Mouse (Mus musculus) liver, embryonic 11.5 days (tissue): ENCODE results near the gene Casz1. TPM values are rescaled to one million over a fixed set of nuclear protein-coding genes. Genes with fewer than 3 reads are reported as not detected.

Experiments used
- ATAC-seq: fragments of 200-750 bp; cut with Nextera tagmentation; replicated peaks from 2 replicates; pipeline ENCODE4 v1.8.0; 2017; ENCODE audit warnings: moderate number of reproducible peaks, mild to moderate bottlenecking, moderate TSS enrichment, moderate library complexity; ENCODE audit not compliant: low FRiP score
- DNase-seq: peaks from one replicate; pipeline ENCODE4 v3.0.0-alpha.2; 2017; ENCODE audit warnings: low spot score
- H3K27ac ChIP-seq: fragments of 300-500 bp; sonication (generic); 2 replicates; pipeline ENCODE4 v1.5.1; 2014; ENCODE audit warnings: mild to moderate bottlenecking, low read depth, low read length, control low read depth
- H3K27me3 ChIP-seq: fragments of 300-500 bp; sonication (generic); replicated peaks from 2 replicates; pipeline ENCODE4 v1.6.1; 2014; ENCODE audit warnings: low read length, mixed read lengths; ENCODE audit not compliant: control insufficient read depth, insufficient read depth
- H3K36me3 ChIP-seq: fragments of 300-500 bp; sonication (generic); 2 replicates; pipeline ENCODE4 v1.6.1; 2014; ENCODE audit warnings: mild to moderate bottlenecking, low read length, moderate library complexity, mixed read lengths; ENCODE audit not compliant: control insufficient read depth, insufficient read depth
- H3K4me1 ChIP-seq: fragments of 300-500 bp; sonication (generic); replicated peaks from 2 replicates; pipeline ENCODE4 v1.6.1; 2014; ENCODE audit warnings: low read length, mixed read lengths; ENCODE audit not compliant: control insufficient read depth, insufficient read depth
- H3K4me2 ChIP-seq: fragments of 300-500 bp; sonication (generic); 2 replicates; pipeline ENCODE4 v1.6.1; 2014; ENCODE audit warnings: mild to moderate bottlenecking, control low read depth, moderate library complexity
- H3K4me3 ChIP-seq: fragments of 300-500 bp; sonication (generic); 2 replicates; pipeline ENCODE4 v1.5.1; 2014; ENCODE audit warnings: low read depth, low read length, control low read depth
- H3K9ac ChIP-seq: fragments of 300-500 bp; sonication (generic); 2 replicates; pipeline ENCODE4 v1.6.1; 2014; ENCODE audit warnings: low read depth, low read length, control low read depth
- H3K9me3 ChIP-seq: fragments of 300-500 bp; sonication (generic); 2 replicates; pipeline ENCODE4 v1.6.1; 2016; ENCODE audit warnings: low read length, inconsistent platforms, mixed read lengths; ENCODE audit not compliant: control insufficient read depth
- WGBS: fragments of 180-500 bp; shearing (Covaris S2); extraction: QIAGEN DNeasy Blood & Tissue Kit; methylation state at CpG from one replicate; pipeline ENCODE4 v1.1.7; 2014; 5-methylcytosine and 5-hydroxymethylcytosine counted together
- polyA plus RNA-seq: library from polyadenylated mRNA; unstranded; fragments of >200 nt; fragmentation: Nextera tagmentation; extraction: Ambion mirVana; gene quantifications from 2 replicates; pipeline ENCODE4 v1.2.1, GENCODE M21; 2014

Gene Casz1
- polyA plus RNA-seq, 1 experiment from 2014 or later: 1.0 TPM

DNA sequence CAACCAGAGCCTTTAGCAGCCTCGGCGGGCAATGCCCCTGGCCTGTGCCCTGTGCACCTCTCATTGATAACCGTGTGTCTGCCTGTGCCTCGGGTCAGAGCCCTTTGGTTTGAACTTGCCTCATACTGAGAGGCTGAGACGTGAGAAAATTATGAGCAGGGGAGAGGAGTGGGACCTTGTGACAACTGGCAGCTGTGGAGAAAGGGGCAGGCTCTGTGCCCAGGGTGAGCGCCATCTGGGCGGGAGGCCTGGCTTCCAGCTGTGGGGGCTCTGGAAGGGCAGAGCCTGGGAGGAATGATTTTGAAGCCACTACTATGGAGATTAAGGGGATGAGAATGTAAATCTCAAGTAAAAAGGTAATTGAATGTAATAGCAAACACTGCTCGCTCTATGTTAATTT, 19.1 kb downstream of the Casz1 start:
- Histone ChIP-seq H3K27me3 (peaks cover 16% of the 10 kb centered on the region; the same call in 1 of the 2 replicates), H3K27ac (no peak overlapping the region), H3K36me3 (no peaks in the 10 kb centered on the region), H3K9ac (no peak overlapping the region), H3K4me1 (no peaks in the 10 kb centered on the region), H3K9me3 (no peaks in the 10 kb centered on the region), H3K4me3 (no peak overlapping the region), H3K4me2 (no peak overlapping the region)
- DNase-seq (no peak), ATAC-seq (no peak)
- 76% methylated on average over 8 of the region's 8 CpGs for WGBS

GRCm38 (mm10) chr4:148830350-148830749, 26.1 kb downstream of the Casz1 start:
- Histone ChIP-seq H3K4me2 (no peak overlapping the region), H3K27ac (no peak overlapping the region), H3K36me3 (no peaks in the 10 kb centered on the region), H3K4me3 (no peak overlapping the region), H3K9ac (no peak overlapping the region), H3K27me3 (peaks cover 11% of the 10 kb centered on the region; the same call in 1 of the 2 replicates), H3K4me1 (no peaks in the 10 kb centered on the region), H3K9me3 (no peaks in the 10 kb centered on the region)
- WGBS: 43% methylated on average over 7 of the region's 7 CpGs
- ATAC-seq (peak; percentile 57; the same call in 1 of the 2 replicates), DNase-seq (no peak)

GRCm38 (mm10) chr4:148833245-148833990, 29.2 kb downstream of the Casz1 start:
- Histone ChIP-seq H3K4me1 (0 out of 2 replicates have a peak, but pooled peaks cover 4% of the 10 kb centered on the region), H3K27ac (no peak overlapping the region), H3K9ac (no peak overlapping the region), H3K9me3 (no peaks in the 10 kb centered on the region), H3K27me3 (peaks cover 3% of the 10 kb centered on the region; the same call in 1 of the 2 replicates), H3K4me3 (no peak overlapping the region), H3K36me3 (no peaks in the 10 kb centered on the region), H3K4me2 (no peak overlapping the region)
- WGBS: 83% methylated on average over 21 of the region's 21 CpGs
- ATAC-seq (no peak), DNase-seq (no peak)

- no peaks in the 10 kb centered on the region for H3K9me3 ChIP-seq
- no peak overlapping the region for H3K4me2 ChIP-seq
- no peak overlapping the region for H3K4me3 ChIP-seq
- H3K9ac ChIP-seq: no peak overlapping the region
- H3K4me1 ChIP-seq: 0 out of 2 replicates have a peak, but pooled peaks cover 4% of the 10 kb centered on the region
- DNase-seq: no peak
- peaks cover 6% of the 10 kb centered on the region; the same call in 1 of the 2 replicates for H3K27me3 ChIP-seq
- no peak overlapping the region for H3K27ac ChIP-seq
- 48% methylated on average over 6 of the region's 6 CpGs for WGBS
- no peak for ATAC-seq
- no peaks in the 10 kb centered on the region for H3K36me3 ChIP-seq
Measured at GRCm38 (mm10) chr4:148836391-148836790, 32.2 kb downstream of the Casz1 start.

DNA sequence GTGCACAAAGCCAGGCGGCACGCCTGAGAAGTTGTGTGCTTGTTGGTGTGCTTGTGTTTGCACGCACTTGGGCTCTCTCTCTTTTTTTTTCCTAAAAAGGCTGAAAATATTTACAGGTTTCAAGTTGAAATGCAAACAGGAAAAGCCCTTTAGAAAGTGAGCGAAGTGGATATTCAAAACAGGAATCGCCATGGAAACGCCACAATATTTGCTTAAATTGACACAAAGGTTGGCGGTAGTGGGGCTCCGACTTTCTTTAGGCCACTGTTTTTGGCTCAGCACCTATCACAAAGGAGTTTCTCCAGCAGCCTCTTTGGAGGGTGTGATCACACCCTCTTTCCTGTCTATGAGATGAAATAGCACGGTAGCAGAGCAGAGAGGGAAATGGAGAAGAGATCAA, 32.8 kb downstream of the Casz1 start:
- Histone ChIP-seq H3K9ac (no peak overlapping the region), H3K27ac (no peak overlapping the region), H3K36me3 (no peaks in the 10 kb centered on the region), H3K4me3 (no peak overlapping the region), H3K4me2 (no peak overlapping the region), H3K4me1 (0 out of 2 replicates have a peak, but pooled peaks cover 4% of the 10 kb centered on the region), H3K9me3 (no peaks in the 10 kb centered on the region), H3K27me3 (peaks cover 6% of the 10 kb centered on the region; the same call in 1 of the 2 replicates)
- no peak for ATAC-seq
- WGBS: 55% methylated on average over 9 of the region's 9 CpGs
- no peak for DNase-seq

GRCm38 (mm10) chr4:148837644-148838043, 33.4 kb downstream of the Casz1 start:
- Histone ChIP-seq H3K27me3 (peaks cover 6% of the 10 kb centered on the region; the same call in 1 of the 2 replicates), H3K9me3 (no peaks in the 10 kb centered on the region), H3K4me1 (0 out of 2 replicates have a peak, but pooled peaks cover 4% of the 10 kb centered on the region), H3K4me2 (no peak overlapping the region), H3K9ac (no peak overlapping the region), H3K27ac (no peak overlapping the region), H3K36me3 (no peaks in the 10 kb centered on the region), H3K4me3 (no peak overlapping the region)
- DNase-seq: no peak
- no peak for ATAC-seq
- 68% methylated on average over 6 of the region's 6 CpGs for WGBS

- ATAC-seq (no peak), DNase-seq (no peak)
- no peaks in the 10 kb centered on the region for H3K36me3 ChIP-seq
- H3K4me1 ChIP-seq: no peaks in the 10 kb centered on the region
- H3K27ac ChIP-seq: no peak overlapping the region
- H3K4me2 ChIP-seq: no peak overlapping the region
- peaks cover 3% of the 10 kb centered on the region; the same call in 1 of the 2 replicates for H3K27me3 ChIP-seq
- WGBS: 56% methylated on average over 6 of the region's 6 CpGs
- no peak overlapping the region for H3K4me3 ChIP-seq
- no peak overlapping the region for H3K9ac ChIP-seq
- H3K9me3 ChIP-seq: no peaks in the 10 kb centered on the region
Measured at GRCm38 (mm10) chr4:148842302-148842701, 38.1 kb downstream of the Casz1 start.

- H3K4me2 ChIP-seq: no peak overlapping the region
- ATAC-seq (no peak), DNase-seq (no peak)
- peaks cover 3% of the 10 kb centered on the region; the same call in 1 of the 2 replicates for H3K27me3 ChIP-seq
- H3K9me3 ChIP-seq: no peaks in the 10 kb centered on the region
- no peak overlapping the region for H3K27ac ChIP-seq
- H3K36me3 ChIP-seq: no peaks in the 10 kb centered on the region
- WGBS: 61% methylated on average over 7 of the region's 7 CpGs
- no peak overlapping the region for H3K9ac ChIP-seq
- no peak overlapping the region for H3K4me3 ChIP-seq
- no peaks in the 10 kb centered on the region for H3K4me1 ChIP-seq
Measured at GRCm38 (mm10) chr4:148844921-148845320, 40.7 kb downstream of the Casz1 start.

DNA sequence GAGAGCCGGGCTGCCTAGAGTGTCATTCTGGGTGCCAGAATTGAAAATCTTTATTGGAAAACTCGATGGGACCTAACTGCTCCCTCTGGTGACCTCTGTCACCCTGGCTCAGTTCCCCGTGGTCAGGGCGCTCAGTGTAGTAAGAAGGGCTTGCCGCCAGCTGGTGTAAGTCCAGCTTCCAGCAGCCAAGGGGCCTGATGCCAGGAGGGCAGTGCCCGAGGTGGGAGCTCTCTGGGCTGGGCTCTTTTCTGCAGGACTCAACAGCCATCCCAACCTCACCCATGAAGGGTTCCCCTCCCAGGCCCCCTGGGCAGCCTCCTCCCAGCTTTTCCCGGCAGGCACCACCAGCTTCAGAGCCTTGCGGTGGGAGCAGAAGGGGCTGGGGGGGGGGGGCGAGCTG, 42.0 kb downstream of the Casz1 start:
- H3K9ac ChIP-seq: no peak overlapping the region
- H3K27ac ChIP-seq: no peak overlapping the region
- 48% methylated on average over 8 of the region's 9 CpGs for WGBS
- H3K27me3 ChIP-seq: peaks cover 3% of the 10 kb centered on the region; the same call in 1 of the 2 replicates
- no peak overlapping the region for H3K4me2 ChIP-seq
- H3K9me3 ChIP-seq: no peaks in the 10 kb centered on the region
- no peak overlapping the region for H3K4me3 ChIP-seq
- no peak for ATAC-seq
- DNase-seq: no peak
- H3K36me3 ChIP-seq: no peaks in the 10 kb centered on the region
- no peaks in the 10 kb centered on the region for H3K4me1 ChIP-seq
